Mouse (Mus musculus): ENCODE measurements at regions not wholly inside any gene's neighbourhood (a gene's known extent, or its start where the extent isn't known, plus 50 kb on each side); places are given as distances from the start of the nearest gene placed in this dataset.

DNA sequence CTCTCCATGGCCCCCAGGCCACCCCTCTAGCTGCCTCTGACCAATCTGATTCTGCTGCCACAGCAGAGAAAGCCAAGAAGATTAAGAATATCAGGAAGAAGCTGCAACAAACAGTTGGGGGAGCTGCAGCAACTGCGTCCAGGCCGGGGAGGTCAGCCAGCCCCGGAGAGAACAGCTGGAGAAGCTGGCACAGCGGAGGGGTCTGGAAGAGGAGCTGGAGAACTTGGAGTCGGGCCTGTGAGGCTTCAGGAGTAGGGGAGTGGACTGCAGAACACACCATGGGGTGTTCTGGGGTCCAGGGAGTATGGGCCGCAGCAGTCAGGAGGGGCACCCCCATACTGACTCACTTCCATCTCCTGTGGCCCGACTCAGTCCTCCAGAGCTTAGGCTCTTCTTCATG is 243.5 kb downstream of the Elavl2 start:
- TF ChIP-seq ZC3H11A (IDR thresholded peaks at IDR 0.05; ENCODE audit: borderline replicate concordance, low read depth, low read length) (no peak), ZNF384 (IDR thresholded peaks at IDR 0.05; ENCODE audit: low read depth, low read length) (no peak)
